Mouse (Mus musculus) heart, embryonic 14.5 days (tissue): ENCODE measurements around the gene Ppp2r3a. TPM values are rescaled to one million over a fixed set of nuclear protein-coding genes. Genes with fewer than 3 reads are reported as not detected.

Experiments used
- ATAC-seq: fragments of 200-750 bp; cut with Nextera tagmentation; 2 replicates; pipeline ENCODE4 v1.8.0; 2017; ENCODE audit warnings: low read depth, moderate TSS enrichment; ENCODE audit not compliant: insufficient number of reproducible peaks, insufficient read depth, low FRiP score
- H3K27ac ChIP-seq, 2 experiments: fragments of 200-500 bp in 1 of 2; fragments of 300-500 bp in 1 of 2; sonication (generic) in 1 of 2; replicated peaks in 1 of 2; 2 replicates each; pipeline ENCODE4 v1.5.1; 2012 to 2014; ENCODE audit warnings: low read depth in 2 of 2, low read length in 2 of 2, control low read depth in 1 of 2, mild to moderate bottlenecking in 1 of 2, mixed read lengths in 1 of 2; ENCODE audit not compliant: control insufficient read depth in 1 of 2, insufficient read depth in 1 of 2
- H3K27me3 ChIP-seq: fragments of 300-500 bp; sonication (generic); 2 replicates; pipeline ENCODE4 v1.6.1; 2014; ENCODE audit warnings: mild to moderate bottlenecking, low read length, control low read depth; ENCODE audit not compliant: control insufficient read depth, insufficient read depth
- H3K36me3 ChIP-seq: fragments of 300-500 bp; sonication (generic); 2 replicates; pipeline ENCODE4 v1.6.1; 2014; ENCODE audit warnings: mild to moderate bottlenecking, control low read depth, low read length, mixed read lengths; ENCODE audit not compliant: control insufficient read depth, insufficient read depth
- H3K4me1 ChIP-seq, 2 experiments: fragments of 200-500 bp in 1 of 2; fragments of 300-500 bp in 1 of 2; sonication (generic) in 1 of 2; 2 replicates each; pipeline ENCODE4 v1.6.1; 2012 to 2014; ENCODE audit warnings: low read length in 2 of 2, control low read depth in 1 of 2, mixed read lengths in 1 of 2; ENCODE audit not compliant: control insufficient read depth in 2 of 2, insufficient read depth in 2 of 2
- H3K4me2 ChIP-seq: fragments of 300-500 bp; sonication (generic); 2 replicates; pipeline ENCODE4 v1.6.1; 2014; ENCODE audit warnings: mild to moderate bottlenecking, low read length
- H3K4me3 ChIP-seq, 2 experiments: fragments of 200-500 bp in 1 of 2; fragments of 300-500 bp in 1 of 2; sonication (generic) in 1 of 2; 2 replicates each; pipeline ENCODE4 v1.5.1; 2012 to 2014; ENCODE audit warnings: low read length in 2 of 2, mild to moderate bottlenecking in 2 of 2, control low read depth in 1 of 2, low read depth in 1 of 2, moderate library complexity in 1 of 2; ENCODE audit not compliant: control insufficient read depth in 1 of 2, insufficient read depth in 1 of 2
- H3K9ac ChIP-seq: fragments of 300-500 bp; sonication (generic); 2 replicates; pipeline ENCODE4 v1.6.1; 2014; ENCODE audit warnings: mild to moderate bottlenecking, low read length
- H3K9me3 ChIP-seq: fragments of 300-500 bp; sonication (generic); 2 replicates; pipeline ENCODE4 v1.6.1; 2016; ENCODE audit warnings: low read length, control low read depth; ENCODE audit not compliant: control insufficient read depth
- WGBS: fragments of 180-500 bp; shearing (Covaris S2); extraction: QIAGEN DNeasy Blood & Tissue Kit; methylation state at CpG from one replicate; pipeline ENCODE4 v1.1.7; 2014; 5-methylcytosine and 5-hydroxymethylcytosine counted together
- polyA plus RNA-seq: library from polyadenylated mRNA; unstranded; fragments of >200 nt; fragmentation: Nextera tagmentation; extraction: Ambion mirVana; gene quantifications from 2 replicates; pipeline ENCODE4 v1.2.1, GENCODE M21; 2014

Gene Ppp2r3a
- polyA plus RNA-seq, 1 experiment from 2014 or later: 107 TPM

- no peaks in the 10 kb centered on the region for H3K27me3 ChIP-seq
- peak overlapping the region; percentile 62 to 99 for H3K4me3 ChIP-seq
- peaks cover 4 to 36% of the 10 kb centered on the region in 2 experiments for H3K4me1 ChIP-seq
- no peaks in the 10 kb centered on the region for H3K36me3 ChIP-seq
- peak overlapping the region; percentile 94 for H3K9ac ChIP-seq
- H3K4me2 ChIP-seq: peak overlapping the region; percentile 78
- H3K9me3 ChIP-seq: no peaks in the 10 kb centered on the region
- H3K27ac ChIP-seq: peak overlapping the region in 1 of 2 experiments; percentile 98; a peak in 1 of 4 replicates
- no peak for ATAC-seq
- under 1% methylated on average over 8 of the region's 8 CpGs for WGBS
These were observed 175.9 kb downstream of the Ppp2r3a start for GRCm38 (mm10) chr9:101075694-101076093.

GRCm38 (mm10) chr9:101075091-101075581, 176.5 kb downstream of the Ppp2r3a start:
- no peaks in the 10 kb centered on the region for H3K36me3 ChIP-seq
- under 1% methylated on average over 25 of the region's 25 CpGs for WGBS
- no peak for ATAC-seq
- H3K9me3 ChIP-seq: no peaks in the 10 kb centered on the region
- H3K27me3 ChIP-seq: no peaks in the 10 kb centered on the region
- H3K4me1 ChIP-seq: peaks cover 4 to 33% of the 10 kb centered on the region in 2 experiments
- H3K9ac ChIP-seq: peak overlapping the region; percentile 94
- H3K4me3 ChIP-seq: peak overlapping the region; percentile 62 to 99
- peak overlapping the region; percentile 98 to 99 for H3K27ac ChIP-seq
- peak overlapping the region; percentile 78 for H3K4me2 ChIP-seq

GRCm38 (mm10) chr9:101074332-101075021, 177.1 kb downstream of the Ppp2r3a start:
- peak overlapping the region; percentile 94 for H3K9ac ChIP-seq
- H3K9me3 ChIP-seq: no peaks in the 10 kb centered on the region
- H3K4me1 ChIP-seq: peaks cover 4 to 26% of the 10 kb centered on the region in 2 experiments
- peak overlapping the region; percentile 98 to 99 for H3K27ac ChIP-seq
- H3K27me3 ChIP-seq: no peaks in the 10 kb centered on the region
- peak; percentile 77 for ATAC-seq
- peak overlapping the region; percentile 78 for H3K4me2 ChIP-seq
- H3K36me3 ChIP-seq: no peaks in the 10 kb centered on the region
- H3K4me3 ChIP-seq: peak overlapping the region; percentile 62 to 99
- WGBS: under 1% methylated on average over 68 of the region's 100 CpGs

GRCm38 (mm10) chr9:101073987-101074331, 177.6 kb downstream of the Ppp2r3a start, which contains the start of gene Msl2:
Gene Msl2, plus strand, starts transcription at chr9:101074101.
- Histone ChIP-seq H3K4me3 (peak within 1 kb of the TSS; percentile 84 to 99), H3K9ac (peak within 1 kb of the TSS; percentile 94), H3K27ac (peak within 1 kb of the TSS; percentile 98 to 99), H3K36me3 (no peaks in the 10 kb centered on the region), H3K9me3 (no peaks in the 10 kb centered on the region), H3K4me1 (peaks cover 4 to 21% of the 10 kb centered on the region in 2 experiments), H3K27me3 (no peaks in the 10 kb centered on the region), H3K4me2 (peak within 1 kb of the TSS; percentile 78)
- peak; percentile 51; the same call in 1 of the 2 replicates for ATAC-seq
- WGBS: under 1% methylated on average over 28 of the region's 43 CpGs

- Histone ChIP-seq H3K4me1 (peaks cover 0 to 15% of the 10 kb centered on the region in 2 experiments; a peak in 3 of 4 replicates), H3K36me3 (no peaks in the 10 kb centered on the region), H3K4me2 (peak overlapping the region; percentile 73), H3K9ac (peak overlapping the region; percentile 94), H3K27ac (peak overlapping the region; percentile 94 to 98), H3K9me3 (no peaks in the 10 kb centered on the region), H3K27me3 (no peaks in the 10 kb centered on the region), H3K4me3 (peak overlapping the region; percentile 84 to 99)
- peak; percentile 92 for ATAC-seq
- WGBS: 2% methylated on average over 61 of the region's 65 CpGs
These were observed 178.3 kb downstream of the Ppp2r3a start for GRCm38 (mm10) chr9:101073041-101073986.

GRCm38 (mm10) chr9:101072506-101072905, 179.1 kb downstream of the Ppp2r3a start:
- no peaks in the 10 kb centered on the region for H3K9me3 ChIP-seq
- H3K9ac ChIP-seq: peak overlapping the region; percentile 94
- WGBS: 20% methylated on average over 5 of the region's 5 CpGs
- no peak overlapping the region for H3K4me3 ChIP-seq
- H3K36me3 ChIP-seq: no peaks in the 10 kb centered on the region
- H3K4me1 ChIP-seq: peaks cover 0 to 8% of the 10 kb centered on the region in 2 experiments; a peak in 3 of 4 replicates
- peak overlapping the region; percentile 73 for H3K4me2 ChIP-seq
- H3K27ac ChIP-seq: no peak overlapping the region
- no peak for ATAC-seq
- H3K27me3 ChIP-seq: no peaks in the 10 kb centered on the region

GRCm38 (mm10) chr9:101069781-101070180, 181.8 kb downstream of the Ppp2r3a start:
- no peak overlapping the region for H3K27ac ChIP-seq
- 92% methylated on average over 3 of the region's 3 CpGs for WGBS

More at GRCm38 (mm10) chr9:101069781-101070180, 181.8 kb downstream of the Ppp2r3a start:
- Histone ChIP-seq H3K4me2 (no peak overlapping the region), H3K9ac (no peak overlapping the region), H3K4me1 (peaks cover 0 to 5% of the 10 kb centered on the region in 2 experiments; a peak in 2 of 4 replicates), H3K4me3 (no peak overlapping the region), H3K36me3 (no peaks in the 10 kb centered on the region), H3K9me3 (0 out of 2 replicates have a peak, but pooled peaks cover 2% of the 10 kb centered on the region), H3K27me3 (no peaks in the 10 kb centered on the region)
- no peak for ATAC-seq
